ENCODE assay signal across 19 mouse cellular contexts in genomic region chr12:5542701-5543100, GRCm38 (mm10).
A peak's percentile ranks its signal among the peaks of the same experiment; 100 is the strongest.
DNase-seq lines count a peak whose midpoint lies in the region; ATAC-seq and TF ChIP-seq lines count a peak whose summit lies in the region.
"Had no signal": no experiment of that assay in that cellular context is flagged by ENCODE, and none has a peak within 500 bp of the region (broad histone marks: within the 10 kb centered on the region; RNA-seq: fewer than 3 reads in every experiment).

No protein-coding gene starts in this region.

- no peak overlapping the region for H3K27ac ChIP-seq in ES-E14 (ENCODE audit: insufficient read depth, low read depth, low read length, poor library complexity, severe bottlenecking)
- H3K27ac ChIP-seq in liver, embryonic 11.5 days (ENCODE audit: low read depth, low read length) = no peak overlapping the region

- no peak overlapping the region for H3K4me3 ChIP-seq in ES-E14 (ENCODE audit: insufficient read depth in 1 of 2, low read depth in 1 of 2, low read length in 2 of 2, poor library complexity in 1 of 2, severe bottlenecking in 1 of 2)
- H3K4me3 ChIP-seq in liver, embryonic 11.5 days (ENCODE audit: low read depth, low read length) = no peak overlapping the region

- no peak overlapping the region for H3K4me2 ChIP-seq in liver, embryonic 11.5 days

- no peak for ATAC-seq in liver, embryonic 11.5 days (replicated peaks; ENCODE audit: low FRiP score)
- ATAC-seq: activated CD4-positive, CD25-positive, alpha-beta regulatory T cell, adult 4 months; CD4-positive, CD25-positive, alpha-beta regulatory T cell, adult 4 months; Patski had no signal

- no peaks in the 10 kb centered on the region for H3K36me3 ChIP-seq in ES-E14 (ENCODE audit: control insufficient read depth, insufficient read depth, low read length, poor library complexity, severe bottlenecking)
- H3K36me3 ChIP-seq in liver, embryonic 11.5 days (ENCODE audit: control insufficient read depth, insufficient read depth, low read length) = no peaks in the 10 kb centered on the region
- H3K36me3 ChIP-seq: G1E had no signal

- H3K4me1 ChIP-seq in ES-E14 (ENCODE audit: control insufficient read depth in 2 of 2, insufficient read depth in 2 of 2, low read length in 2 of 2, poor library complexity in 1 of 2) = no peaks in the 10 kb centered on the region
- H3K4me1 ChIP-seq in liver, embryonic 11.5 days (replicated peaks; ENCODE audit: control insufficient read depth, insufficient read depth, low read length) = no peaks in the 10 kb centered on the region

- H3K27me3 ChIP-seq in liver, embryonic 11.5 days (replicated peaks; ENCODE audit: control insufficient read depth, insufficient read depth, low read length) = no peaks in the 10 kb centered on the region
- H3K27me3 ChIP-seq: CH12.LX had no signal

- no peak overlapping the region for H3K9ac ChIP-seq in ES-E14 (ENCODE audit: insufficient read depth, low read depth, low read length, poor library complexity, severe bottlenecking)
- H3K9ac ChIP-seq in liver, embryonic 11.5 days (ENCODE audit: low read depth, low read length) = no peak overlapping the region

- no peak for DNase-seq in ES-E14 (ENCODE audit: low read depth, low spot score)
- DNase-seq in liver, embryonic 11.5 days (ENCODE audit: low spot score) = no peak
- DNase-seq: adrenal gland, adult 2 months; adrenal gland, adult 8-10 months; adrenal gland, postnatal 10 days; adrenal gland, postnatal 14 days; adrenal gland, postnatal 25 days; adrenal gland, postnatal 36 days; B cell, adult 2 months; cerebellum, adult 11 months; cerebellum, adult 11-12 months; cerebellum, adult 18-20 months; cerebellum, adult 2 months; cerebellum, adult 8-10 months had no signal

- in situ Hi-C loops in ES-E14 (cut with MboI; ENCODE audit: low sequenced_read_pairs in 2 of 2, unreplicated experiment in 2 of 2) = no loop called here

- no peaks in the 10 kb centered on the region for H3K9me3 ChIP-seq in ES-E14 (ENCODE audit: control insufficient read depth, insufficient read depth, low read depth, low read length)
- no peaks in the 10 kb centered on the region for H3K9me3 ChIP-seq in liver, embryonic 11.5 days (ENCODE audit: control insufficient read depth, low read length)

TF ChIP-seq in ES-E14, 5 proteins besides CTCF, POLR2A, EP300 and RAD21:
- TF ChIP-seq ZNF384 (IDR thresholded peaks at IDR 0.05; ENCODE audit: low read depth, low read length) (peak; percentile 95), ZC3H11A (IDR thresholded peaks at IDR 0.05; ENCODE audit: borderline replicate concordance, low read depth, low read length) (no peak), HCFC1 (IDR thresholded peaks at IDR 0.05; ENCODE audit: borderline replicate concordance, insufficient read depth, low read length) (no peak)
TF ChIP-seq in ES-E14: peak in this region for 1.
